Mouse (Mus musculus) splenic B cell, adult 2 months (primary cell): ENCODE measurements around the gene Slc17a2.
"Not testable (repeated sequence)": the region's sequence is repeated elsewhere in the genome, so short reads cannot be mapped to it uniquely, and the experiment has no call there.

Experiments used
- DNase-seq: peaks from one replicate; pipeline ENCODE4 v3.0.0-alpha.2; 2011; ENCODE audit warnings: low read depth, low spot score
- H3K27me3 ChIP-seq: 2 replicates; pipeline ENCODE4 v1.6.1; 2012; ENCODE audit warnings: mild to moderate bottlenecking, low read length, moderate library complexity, mixed read lengths; ENCODE audit not compliant: control insufficient read depth, poor library complexity, insufficient read depth, severe bottlenecking
- H3K36me3 ChIP-seq: 2 replicates; pipeline ENCODE4 v1.6.1; 2012; ENCODE audit warnings: mild to moderate bottlenecking, low read length, moderate library complexity, mixed read lengths; ENCODE audit not compliant: control insufficient read depth, poor library complexity, insufficient read depth, severe bottlenecking

Gene Slc17a2

DNA sequence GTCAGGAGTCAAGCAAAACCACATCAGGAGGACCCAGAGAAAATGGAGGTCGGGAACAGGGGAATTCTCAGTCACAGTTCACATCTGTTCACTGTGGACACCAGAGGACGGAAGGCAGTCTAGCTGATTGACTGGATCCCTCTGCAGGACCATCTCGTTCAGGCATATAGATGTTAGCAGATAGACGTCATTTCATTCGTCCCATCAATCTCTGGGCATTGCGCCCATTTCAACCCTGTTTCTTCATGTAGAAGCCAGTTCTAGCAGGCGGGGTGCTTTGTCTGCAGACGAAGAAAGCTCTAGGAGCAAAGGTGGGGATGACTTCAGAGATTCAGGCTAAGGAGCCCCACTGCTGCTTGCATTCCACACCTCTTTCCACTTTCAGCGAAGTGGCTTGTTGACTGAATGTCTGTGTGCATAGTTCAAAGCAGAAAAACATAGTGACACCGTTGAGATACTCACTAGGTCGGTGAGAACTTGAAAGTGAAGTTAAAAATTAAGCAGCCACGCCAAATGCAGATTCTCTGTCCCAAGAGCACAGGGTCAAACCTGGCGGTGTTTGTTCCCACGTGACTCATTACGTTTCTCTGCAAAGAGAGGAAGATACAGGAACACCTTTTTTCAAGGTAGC lies at the start of gene Slc17a2:
TSS of gene Slc17a2 (plus strand) at position 572 of the 631 bp plus-strand sequence.
- DNase-seq = no peak
- no peaks in the 10 kb centered on the region for H3K27me3 ChIP-seq
- no peaks in the 10 kb centered on the region for H3K36me3 ChIP-seq

DNA sequence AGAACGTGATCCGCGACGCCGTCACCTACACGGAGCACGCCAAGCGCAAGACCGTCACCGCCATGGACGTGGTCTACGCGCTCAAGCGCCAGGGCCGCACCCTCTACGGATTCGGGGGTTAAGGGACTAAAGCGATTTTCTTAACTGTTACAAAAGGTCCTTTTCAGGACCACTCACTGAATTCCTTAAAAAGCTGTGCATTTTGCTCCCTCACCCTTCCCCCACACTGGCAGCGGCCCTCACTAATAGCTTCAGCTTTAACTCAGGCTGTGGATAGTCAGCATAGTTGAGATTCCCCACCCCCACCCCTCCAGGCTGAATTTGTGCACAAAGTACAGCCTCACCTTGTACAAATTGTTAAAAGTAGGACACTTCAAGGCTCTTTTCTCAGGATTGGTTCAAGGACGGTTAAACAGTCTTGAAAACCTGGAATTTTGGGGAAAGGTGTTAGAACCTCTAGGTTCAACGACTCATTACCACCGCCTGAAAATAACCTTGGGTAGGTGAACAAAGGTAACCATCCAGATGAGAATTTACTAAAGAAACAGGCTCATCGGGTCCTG lies 49.5 kb upstream of the Slc17a2 start:
- Histone ChIP-seq H3K36me3 (no peaks in the 10 kb centered on the region), H3K27me3 (no peaks in the 10 kb centered on the region)
- DNase-seq = peak; percentile 52

DNA sequence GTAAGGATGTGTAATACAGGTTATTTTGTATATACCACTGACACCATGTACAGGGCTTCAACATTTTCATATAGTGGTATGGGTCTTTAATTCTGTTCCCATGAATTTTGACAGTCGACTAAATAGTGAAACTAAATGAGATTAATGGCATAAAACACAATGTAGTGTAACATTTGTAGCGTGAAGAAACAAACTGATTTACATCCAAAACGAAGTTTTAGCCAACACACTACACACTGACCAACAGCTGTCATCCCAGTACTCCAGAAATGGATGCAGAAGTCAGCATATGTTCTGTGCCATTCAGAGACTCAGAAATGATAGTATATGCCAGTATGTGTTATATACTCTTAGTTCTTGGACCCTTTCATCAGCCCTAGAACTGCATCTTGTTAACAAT lies 48.9 kb upstream of the Slc17a2 start:
- no peak for DNase-seq

DNA sequence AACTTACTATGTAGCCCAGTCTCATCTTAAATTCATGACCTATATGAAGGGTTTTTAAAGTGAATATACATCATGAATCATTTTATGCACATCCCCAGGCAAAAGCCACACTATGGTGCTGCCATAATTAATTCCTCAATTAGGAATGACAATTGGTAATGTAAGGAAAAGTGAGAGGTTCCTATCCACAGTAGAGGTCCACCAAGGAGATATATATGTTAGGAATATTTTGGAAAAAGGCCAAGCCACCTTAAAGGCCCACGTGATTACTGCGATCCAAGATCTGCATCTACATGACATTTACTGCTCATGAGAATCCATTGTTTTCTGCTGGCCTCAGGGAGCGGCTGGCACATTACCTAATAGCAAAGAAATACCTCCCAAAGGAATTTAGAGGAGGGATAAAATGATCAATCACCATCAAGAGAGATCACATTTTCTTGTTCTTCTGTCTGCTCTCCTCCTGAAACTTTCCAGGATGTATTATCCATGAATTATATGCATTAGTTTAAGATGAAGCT lies 47.5 kb upstream of the Slc17a2 start:
- Histone ChIP-seq H3K36me3 (no peaks in the 10 kb centered on the region), H3K27me3 (no peaks in the 10 kb centered on the region)
- DNase-seq = no peak

More for the DNA sequence above, 48.9 kb upstream of the Slc17a2 start:
- Histone ChIP-seq H3K27me3 (no peaks in the 10 kb centered on the region), H3K36me3 (no peaks in the 10 kb centered on the region)

DNA sequence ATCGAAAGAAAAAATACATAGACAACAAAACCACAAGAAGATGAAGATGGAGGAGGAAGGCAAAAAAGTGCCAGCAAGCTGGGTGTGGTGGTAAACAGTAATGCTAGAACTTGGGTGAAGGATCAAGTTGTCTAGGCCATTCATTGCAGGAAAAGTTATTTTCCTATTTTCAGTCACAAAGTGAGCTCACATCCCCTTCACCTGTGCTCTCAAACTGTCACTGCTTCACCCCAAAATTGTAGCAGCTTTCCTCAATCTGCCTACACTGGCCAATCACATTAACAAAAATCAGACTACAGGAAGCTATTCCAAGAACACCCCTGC lies 46.9 kb upstream of the Slc17a2 start:
- H3K27me3 ChIP-seq = no peaks in the 10 kb centered on the region
- no peaks in the 10 kb centered on the region for H3K36me3 ChIP-seq
- no peak for DNase-seq

DNA sequence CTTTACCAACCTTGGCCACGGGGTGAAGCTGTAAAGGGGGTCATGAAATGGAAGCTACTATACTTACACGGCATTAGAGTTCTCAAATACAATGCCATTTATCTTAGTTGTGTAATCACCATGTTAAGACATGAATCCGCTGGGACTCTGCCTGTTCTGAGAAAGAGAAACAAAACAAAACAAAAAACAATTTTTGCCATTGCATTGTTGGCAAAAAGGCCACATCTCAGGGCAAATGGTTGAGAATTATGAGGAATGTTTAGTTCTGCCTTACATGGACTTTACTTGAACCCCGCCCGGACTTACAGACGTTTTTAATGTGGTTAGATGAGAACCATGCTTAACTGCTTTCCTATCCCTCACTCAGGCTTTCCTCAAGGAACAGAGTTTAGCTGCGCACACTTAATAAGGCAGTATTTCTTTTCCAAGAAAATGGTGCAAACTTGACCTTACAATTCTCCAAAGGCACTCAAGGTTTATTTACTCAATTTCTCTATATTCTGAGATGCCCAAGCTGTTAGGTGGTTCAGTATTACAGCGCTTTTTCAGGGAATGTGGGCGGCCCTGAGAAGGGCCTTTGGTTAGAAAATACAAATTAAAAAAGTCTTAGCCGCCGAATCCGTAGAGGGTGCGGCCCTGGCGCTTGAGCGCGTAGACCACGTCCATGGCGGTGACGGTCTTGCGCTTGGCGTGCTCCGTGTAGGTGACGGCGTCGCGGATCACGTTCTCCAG lies 46.4 kb upstream of the Slc17a2 start:
- peak; percentile 59 for DNase-seq
- no peaks in the 10 kb centered on the region for H3K36me3 ChIP-seq
- no peaks in the 10 kb centered on the region for H3K27me3 ChIP-seq

DNA sequence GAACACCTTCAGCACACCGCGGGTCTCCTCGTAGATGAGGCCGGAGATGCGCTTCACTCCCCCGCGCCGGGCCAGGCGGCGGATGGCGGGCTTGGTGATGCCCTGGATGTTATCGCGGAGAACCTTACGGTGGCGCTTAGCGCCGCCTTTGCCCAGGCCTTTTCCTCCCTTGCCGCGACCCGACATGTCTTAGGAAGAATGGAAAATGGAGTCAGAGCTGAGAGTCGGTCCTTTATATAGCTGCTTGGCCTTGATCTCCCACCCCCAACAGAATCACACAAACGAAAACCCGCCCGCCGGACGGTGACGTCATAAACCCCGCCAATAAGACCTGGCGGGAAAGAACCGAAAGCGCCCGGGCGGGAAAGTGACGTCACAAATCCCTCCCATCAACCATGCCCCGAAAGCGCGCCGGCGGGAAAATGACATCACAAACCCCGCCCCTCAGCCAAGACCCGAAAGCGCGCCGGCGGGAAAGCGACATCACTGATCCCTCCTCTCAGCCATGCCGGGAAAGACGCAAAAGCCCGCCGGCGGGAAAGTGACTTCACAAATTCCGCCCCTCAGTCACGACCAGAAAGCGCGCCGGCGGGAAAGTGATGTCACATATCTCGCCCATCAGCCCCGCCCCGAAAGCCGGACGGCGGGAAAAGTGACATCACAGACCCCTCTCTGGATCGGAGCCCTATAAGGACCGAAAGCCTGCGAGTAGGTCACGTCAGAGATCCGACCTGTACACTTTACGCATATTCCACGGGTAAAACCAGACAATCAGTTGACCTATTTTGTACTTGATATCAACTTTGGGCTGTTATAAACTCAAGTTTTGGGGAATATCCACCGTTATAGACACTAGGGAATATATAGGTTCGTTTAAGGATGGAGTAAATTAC lies 45.6 kb upstream of the Slc17a2 start, which contains the start of gene Hist1h4a:
TSS of gene Hist1h4a (minus strand) at position 259 of the 893 bp plus-strand sequence.
- peak; percentile 99 for DNase-seq
- Histone ChIP-seq H3K36me3 (no peaks in the 10 kb centered on the region), H3K27me3 (no peaks in the 10 kb centered on the region)

DNA sequence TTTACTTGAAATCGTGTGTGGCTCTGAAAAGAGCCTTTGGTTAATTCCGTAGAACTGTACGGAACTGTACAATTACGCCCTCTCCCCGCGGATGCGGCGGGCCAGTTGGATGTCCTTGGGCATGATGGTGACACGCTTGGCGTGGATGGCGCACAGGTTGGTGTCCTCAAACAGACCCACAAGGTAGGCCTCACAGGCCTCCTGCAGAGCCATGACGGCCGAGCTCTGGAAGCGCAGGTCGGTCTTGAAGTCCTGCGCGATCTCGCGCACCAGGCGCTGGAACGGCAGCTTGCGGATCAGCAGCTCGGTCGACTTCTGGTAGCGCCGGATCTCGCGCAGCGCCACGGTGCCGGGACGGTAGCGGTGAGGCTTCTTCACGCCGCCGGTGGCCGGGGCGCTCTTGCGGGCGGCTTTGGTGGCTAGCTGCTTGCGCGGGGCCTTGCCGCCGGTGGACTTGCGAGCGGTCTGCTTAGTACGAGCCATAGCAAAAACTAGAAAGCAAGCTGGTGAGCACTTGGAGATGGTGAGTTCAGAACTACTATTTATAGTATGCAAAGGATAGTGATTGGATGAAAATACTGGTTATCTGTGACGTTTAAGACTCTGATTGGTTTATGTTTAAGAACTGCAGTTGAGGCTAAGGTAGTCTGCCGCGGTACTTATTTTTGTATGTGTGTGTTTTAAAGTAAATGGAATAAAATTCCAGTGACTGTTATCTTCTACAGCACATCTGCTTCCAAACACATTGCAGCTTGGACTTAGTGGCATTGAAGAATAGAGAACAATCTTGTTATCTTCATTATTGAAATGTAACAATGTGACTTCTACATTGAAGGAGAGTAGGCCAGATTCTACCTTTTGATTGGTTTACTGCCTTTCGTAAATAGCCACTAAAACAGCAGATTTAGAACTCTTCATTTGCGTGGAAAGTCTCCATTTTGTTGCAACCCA lies 44.6 kb upstream of the Slc17a2 start, which contains the start of gene Hist1h3a:
TSS of gene Hist1h3a (minus strand) at position 516 of the 951 bp plus-strand sequence.
- peak; percentile 93 for DNase-seq
- H3K36me3 ChIP-seq, H3K27me3 ChIP-seq: not testable (repeated sequence)

DNA sequence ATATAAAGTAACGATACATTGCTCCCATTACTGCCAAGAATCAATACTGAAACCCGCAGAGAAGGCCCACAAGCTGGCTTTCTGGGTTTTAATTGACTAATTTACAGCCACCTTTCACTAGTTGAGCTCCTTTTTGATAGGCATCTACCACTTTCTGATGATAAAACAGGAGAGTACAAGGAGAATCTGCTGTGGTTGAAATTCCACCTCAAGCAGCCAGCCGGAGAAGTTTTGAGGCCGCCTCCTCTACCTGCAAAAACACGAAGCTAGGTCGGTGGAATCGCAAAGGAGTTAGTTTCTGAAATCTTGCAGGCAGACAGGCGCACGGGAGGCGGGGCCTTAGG lies 43.6 kb upstream of the Slc17a2 start:
- H3K27me3 ChIP-seq = no peaks in the 10 kb centered on the region
- no peaks in the 10 kb centered on the region for H3K36me3 ChIP-seq
- DNase-seq = no peak

DNA sequence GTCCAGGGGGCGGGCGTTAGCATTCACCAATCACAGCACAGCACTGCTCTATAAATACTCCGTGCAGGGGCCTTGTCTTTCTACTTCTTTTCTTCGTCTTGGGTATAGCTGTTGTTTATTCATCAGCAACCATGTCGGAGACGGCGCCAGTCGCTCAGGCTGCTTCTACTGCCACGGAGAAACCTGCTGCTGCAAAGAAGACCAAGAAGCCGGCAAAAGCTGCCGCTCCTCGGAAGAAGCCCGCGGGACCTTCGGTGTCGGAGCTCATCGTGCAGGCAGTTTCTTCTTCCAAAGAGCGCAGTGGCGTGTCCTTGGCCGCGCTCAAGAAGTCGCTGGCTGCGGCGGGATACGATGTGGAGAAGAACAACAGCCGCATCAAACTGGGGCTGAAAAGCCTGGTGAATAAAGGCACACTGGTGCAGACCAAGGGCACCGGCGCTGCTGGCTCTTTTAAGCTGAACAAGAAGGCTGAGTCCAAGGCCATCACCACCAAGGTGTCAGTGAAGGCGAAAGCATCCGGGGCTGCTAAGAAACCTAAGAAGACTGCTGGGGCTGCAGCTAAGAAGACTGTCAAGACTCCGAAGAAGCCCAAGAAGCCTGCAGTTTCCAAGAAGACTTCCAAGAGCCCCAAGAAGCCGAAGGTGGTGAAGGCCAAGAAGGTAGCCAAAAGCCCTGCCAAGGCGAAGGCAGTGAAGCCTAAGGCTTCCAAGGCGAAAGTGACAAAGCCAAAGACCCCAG lies 43.0 kb upstream of the Slc17a2 start, which contains the start of gene Hist1h1a:
TSS of gene Hist1h1a (plus strand) at position 81 of the 738 bp plus-strand sequence.
- peak; percentile 94 for DNase-seq
- Histone ChIP-seq H3K27me3 (no peaks in the 10 kb centered on the region), H3K36me3 (no peaks in the 10 kb centered on the region)

DNA sequence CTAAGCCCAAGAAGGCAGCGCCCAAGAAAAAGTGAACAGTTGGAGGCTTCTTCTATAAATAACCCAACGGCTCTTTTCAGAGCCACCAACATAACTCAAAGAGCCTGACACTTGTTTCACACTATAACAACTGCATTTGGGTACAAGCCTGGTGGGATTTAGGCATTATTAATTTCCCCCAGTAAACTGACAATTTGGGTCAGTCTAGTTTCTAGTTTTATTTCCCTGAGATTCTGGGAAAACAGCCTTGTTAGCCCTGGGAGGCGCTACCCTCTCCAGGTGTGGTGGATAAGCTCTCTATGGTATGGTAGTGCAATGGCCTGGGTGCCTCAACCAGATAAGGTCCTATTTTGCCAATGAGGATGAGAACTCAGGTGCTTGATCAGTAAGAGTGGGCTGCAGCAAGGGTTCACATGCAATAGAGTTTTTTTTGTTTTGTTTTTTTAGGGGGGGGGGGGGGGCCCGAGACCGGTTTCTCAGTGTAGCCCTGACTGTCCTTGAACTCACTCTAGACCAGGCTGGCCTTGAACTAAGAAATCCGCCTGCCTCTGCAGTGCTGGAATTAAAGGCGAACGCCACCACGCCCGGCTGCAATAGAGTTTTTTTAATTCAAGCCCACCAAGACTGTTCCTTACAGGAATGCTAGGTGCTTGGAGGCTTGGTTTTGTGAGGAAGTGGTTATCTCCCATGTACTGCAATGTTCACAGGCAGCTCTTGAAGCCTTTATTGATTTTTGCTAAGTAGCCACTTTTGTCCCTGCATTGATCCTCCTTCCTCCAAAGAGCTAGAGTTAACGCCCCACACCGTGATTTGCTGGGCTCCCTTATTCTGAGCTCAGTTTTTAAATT lies 42.2 kb upstream of the Slc17a2 start:
- H3K27me3 ChIP-seq = no peaks in the 10 kb centered on the region
- DNase-seq = no peak
- H3K36me3 ChIP-seq = no peaks in the 10 kb centered on the region

DNA sequence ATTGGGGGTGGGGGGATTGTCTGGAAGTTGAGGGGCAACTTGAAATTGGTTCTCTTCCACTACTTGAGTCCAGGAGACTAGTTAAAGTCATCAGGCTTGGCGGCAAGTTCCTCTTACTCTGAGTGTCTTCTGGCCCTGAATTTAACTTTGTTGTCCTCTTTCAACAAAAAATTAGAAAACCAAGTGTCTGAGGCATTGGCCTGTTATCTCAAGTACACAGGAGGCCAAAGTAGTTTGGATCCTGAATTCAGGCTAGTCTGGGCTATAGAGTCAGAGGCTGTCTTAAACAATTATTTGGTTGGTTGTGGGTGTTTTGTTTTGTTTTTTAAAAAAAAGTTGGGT lies 41.6 kb upstream of the Slc17a2 start:
- no peaks in the 10 kb centered on the region for H3K27me3 ChIP-seq
- DNase-seq = no peak
- H3K36me3 ChIP-seq = no peaks in the 10 kb centered on the region
